Mouse (Mus musculus) heart, adult 2 months (tissue): ENCODE results near the gene Isx.

ENCODE experiments used
- CTCF ChIP-seq: fragments of 200-600 bp; IDR thresholded peaks from 2 replicates; pipeline ENCODE4 v1.8.1; 2022; ENCODE audit warnings: antibody characterized with exemption, mild to moderate bottlenecking, moderate library complexity
- EP300 ChIP-seq: fragments of 200-500 bp; IDR thresholded peaks from 2 replicates; pipeline ENCODE4 v1.6.1; 2011; ENCODE audit warnings: low read depth, low read length, control low read depth; ENCODE audit not compliant: insufficient read depth
- POLR2A ChIP-seq: fragments of 200-500 bp; IDR thresholded peaks from 2 replicates; pipeline ENCODE4 v1.6.1; 2011; ENCODE audit warnings: mild to moderate bottlenecking, low read depth, low read length, control low read depth; ENCODE audit not compliant: insufficient read depth

DNA sequence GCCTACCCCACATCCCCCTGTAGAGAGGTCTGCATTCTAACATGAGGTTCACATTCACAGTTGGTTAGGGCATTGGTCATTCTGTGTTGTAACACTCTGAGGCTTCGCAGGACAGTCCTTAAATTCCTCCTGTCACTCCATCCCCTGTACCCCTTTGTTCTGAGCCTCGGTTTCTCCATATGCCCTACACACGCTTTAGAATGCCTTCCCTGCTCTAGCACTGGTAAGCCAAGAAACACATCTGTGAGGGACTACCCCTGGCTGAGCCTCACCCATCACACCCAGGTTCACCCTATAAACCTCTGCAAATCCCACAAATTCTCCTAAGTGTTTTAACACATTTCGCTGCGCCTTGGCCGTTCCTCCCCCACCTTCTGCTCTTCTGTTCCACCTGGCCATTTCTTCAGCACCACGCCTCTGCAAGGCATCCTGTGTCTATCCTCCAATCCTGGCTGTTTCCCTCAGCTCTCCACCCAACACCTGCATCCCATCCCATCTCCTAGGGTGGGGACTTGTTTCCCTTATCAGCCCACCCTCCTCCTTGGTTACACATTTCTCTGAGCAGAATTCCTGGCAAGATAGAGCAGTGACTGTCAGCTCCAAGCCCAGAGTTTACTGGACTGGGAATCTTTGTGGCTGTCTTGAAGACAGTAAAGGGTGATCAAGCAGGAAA is 686 bp upstream of the Isx start:
- no peak for TF ChIP-seq CTCF
- no peak for TF ChIP-seq EP300
- TF ChIP-seq POLR2A = no peak
